Mouse (Mus musculus) heart, embryonic 11.5 days (tissue): ENCODE data around the gene Tlk2. TPM values are rescaled to one million over a fixed set of nuclear protein-coding genes. Genes with fewer than 3 reads are reported as not detected.

Experiments used
- ATAC-seq: fragments of 200-750 bp; cut with Nextera tagmentation; replicated peaks from 2 replicates; pipeline ENCODE4 v1.8.0; 2017; ENCODE audit warnings: moderate library complexity; ENCODE audit not compliant: insufficient number of reproducible peaks, low FRiP score, low TSS enrichment
- H3K27ac ChIP-seq: fragments of 300-500 bp; sonication (generic); 2 replicates; pipeline ENCODE4 v1.5.1; 2014; ENCODE audit warnings: mild to moderate bottlenecking, low read depth, low read length
- H3K27me3 ChIP-seq: fragments of 300-500 bp; sonication (generic); 2 replicates; pipeline ENCODE4 v1.6.1; 2014; ENCODE audit warnings: mild to moderate bottlenecking, low read length, mixed read lengths; ENCODE audit not compliant: control insufficient read depth, insufficient read depth
- H3K36me3 ChIP-seq: fragments of 300-500 bp; sonication (generic); 2 replicates; pipeline ENCODE4 v1.6.1; 2014; ENCODE audit warnings: mild to moderate bottlenecking, low read length, moderate library complexity, mixed read lengths; ENCODE audit not compliant: control insufficient read depth, insufficient read depth
- H3K4me1 ChIP-seq: fragments of 300-500 bp; sonication (generic); 2 replicates; pipeline ENCODE4 v1.6.1; 2014; ENCODE audit warnings: low read length; ENCODE audit not compliant: control insufficient read depth, insufficient read depth
- H3K4me2 ChIP-seq: fragments of 300-500 bp; sonication (generic); 2 replicates; pipeline ENCODE4 v1.6.1; 2014; ENCODE audit warnings: mild to moderate bottlenecking, moderate library complexity
- H3K4me3 ChIP-seq: fragments of 300-500 bp; sonication (generic); 2 replicates; pipeline ENCODE4 v1.5.1; 2014; ENCODE audit warnings: low read depth, low read length
- H3K9ac ChIP-seq: fragments of 300-500 bp; sonication (generic); 2 replicates; pipeline ENCODE4 v1.6.1; 2014; ENCODE audit warnings: mild to moderate bottlenecking, low read depth, low read length, moderate library complexity
- H3K9me3 ChIP-seq: fragments of 300-500 bp; sonication (generic); replicated peaks from 2 replicates; pipeline ENCODE4 v1.6.1; 2016; ENCODE audit warnings: low read length; ENCODE audit not compliant: control insufficient read depth
- WGBS: fragments of 180-500 bp; shearing (Covaris S2); extraction: QIAGEN DNeasy Blood & Tissue Kit; methylation state at CpG from one replicate; pipeline ENCODE4 v1.1.7; 2014; ENCODE audit not compliant: insufficient replicate concordance; 5-methylcytosine and 5-hydroxymethylcytosine counted together
- polyA plus RNA-seq: library from polyadenylated mRNA; unstranded; fragments of >200 nt; fragmentation: Nextera tagmentation; extraction: Ambion mirVana; gene quantifications from 2 replicates; pipeline ENCODE4 v1.2.1, GENCODE M21; 2014

Tlk2 gene
- polyA plus RNA-seq, 1 experiment from 2014 or later, result 19.3 TPM

GRCm38 (mm10) chr11:105146593-105146992 lies 32.0 kb upstream of the Tlk2 start, which contains the start of gene Gm10842:
TSS of gene Gm10842 (plus strand) at chr11:105146893.
- H3K27me3 ChIP-seq, result no peaks in the 10 kb centered on the region
- H3K9ac ChIP-seq, result no peak within 1 kb of the TSS
- 75% methylated on average over 3 of the region's 3 CpGs for WGBS
- ATAC-seq, result no peak
- no peak within 1 kb of the TSS for H3K4me2 ChIP-seq
- no peak within 1 kb of the TSS for H3K27ac ChIP-seq
- no peaks in the 10 kb centered on the region for H3K36me3 ChIP-seq
- H3K9me3 ChIP-seq, result no peaks in the 10 kb centered on the region
- H3K4me1 ChIP-seq, result no peaks in the 10 kb centered on the region; the same call in 1 of the 2 replicates
- H3K4me3 ChIP-seq, result no peak within 1 kb of the TSS

GRCm38 (mm10) chr11:105149353-105149752 lies 29.3 kb upstream of the Tlk2 start:
- Histone ChIP-seq H3K9ac (no peak overlapping the region), H3K9me3 (no peaks in the 10 kb centered on the region), H3K27ac (no peak overlapping the region), H3K4me2 (no peak overlapping the region), H3K4me1 (peaks cover 13% of the 10 kb centered on the region), H3K4me3 (no peak overlapping the region), H3K27me3 (no peaks in the 10 kb centered on the region), H3K36me3 (no peaks in the 10 kb centered on the region)
- ATAC-seq, result no peak
- WGBS, result 37% methylated on average over 3 of the region's 3 CpGs

- Histone ChIP-seq H3K4me3 (no peak overlapping the region), H3K36me3 (no peaks in the 10 kb centered on the region), H3K4me2 (no peak overlapping the region), H3K27me3 (no peaks in the 10 kb centered on the region), H3K27ac (no peak overlapping the region), H3K9me3 (no peaks in the 10 kb centered on the region), H3K4me1 (peaks cover 13% of the 10 kb centered on the region), H3K9ac (no peak overlapping the region)
- 67% methylated on average over 1 of the region's 1 CpGs for WGBS
- ATAC-seq, result no peak
Measured at GRCm38 (mm10) chr11:105149766-105150165, 28.8 kb upstream of the Tlk2 start.

- Histone ChIP-seq H3K4me3 (no peak overlapping the region), H3K27me3 (no peaks in the 10 kb centered on the region), H3K9ac (no peak overlapping the region)
Measured at GRCm38 (mm10) chr11:105150691-105151090, 27.9 kb upstream of the Tlk2 start.

GRCm38 (mm10) chr11:105151226-105152016 lies 27.2 kb upstream of the Tlk2 start:
- peak overlapping the region; percentile 41 for H3K4me2 ChIP-seq
- H3K9ac ChIP-seq, result no peak overlapping the region
- WGBS, result 20% methylated on average over 18 of the region's 19 CpGs
- H3K4me1 ChIP-seq, result peaks cover 13% of the 10 kb centered on the region
- H3K27me3 ChIP-seq, result no peaks in the 10 kb centered on the region
- no peaks in the 10 kb centered on the region for H3K36me3 ChIP-seq
- H3K9me3 ChIP-seq, result no peaks in the 10 kb centered on the region
- H3K27ac ChIP-seq, result no peak overlapping the region
- no peak overlapping the region for H3K4me3 ChIP-seq
- ATAC-seq, result no peak

More at GRCm38 (mm10) chr11:105150691-105151090, 27.9 kb upstream of the Tlk2 start:
- H3K36me3 ChIP-seq, result no peaks in the 10 kb centered on the region
- no peak overlapping the region for H3K27ac ChIP-seq
- ATAC-seq, result no peak
- 63% methylated on average over 4 of the region's 4 CpGs for WGBS
- H3K9me3 ChIP-seq, result no peaks in the 10 kb centered on the region
- no peak overlapping the region for H3K4me2 ChIP-seq
- peaks cover 13% of the 10 kb centered on the region for H3K4me1 ChIP-seq

- no peak for ATAC-seq
- Histone ChIP-seq H3K27ac (no peak overlapping the region), H3K36me3 (no peaks in the 10 kb centered on the region), H3K4me2 (peak overlapping the region; percentile 41; the same call in 1 of the 2 replicates), H3K4me1 (peaks cover 13% of the 10 kb centered on the region), H3K4me3 (no peak overlapping the region), H3K9me3 (no peaks in the 10 kb centered on the region), H3K9ac (no peak overlapping the region), H3K27me3 (no peaks in the 10 kb centered on the region)
- 61% methylated on average over 2 of the region's 4 CpGs for WGBS
Measured at GRCm38 (mm10) chr11:105152017-105152300, 26.6 kb upstream of the Tlk2 start.

GRCm38 (mm10) chr11:105152357-105152899 lies 26.2 kb upstream of the Tlk2 start:
- Histone ChIP-seq H3K9me3 (no peaks in the 10 kb centered on the region), H3K4me2 (no peak overlapping the region), H3K36me3 (no peaks in the 10 kb centered on the region), H3K27me3 (no peaks in the 10 kb centered on the region), H3K4me1 (peaks cover 13% of the 10 kb centered on the region), H3K4me3 (no peak overlapping the region), H3K27ac (no peak overlapping the region), H3K9ac (no peak overlapping the region)
- whole genome bisulfite sequencing, result 68% methylated on average over 11 of the region's 11 CpGs
- ATAC-seq, result no peak

GRCm38 (mm10) chr11:105153068-105153833 lies 25.4 kb upstream of the Tlk2 start:
- 28% methylated on average over 12 of the region's 12 CpGs for WGBS
- Histone ChIP-seq H3K4me2 (peak overlapping the region; percentile 45), H3K27ac (peak overlapping the region; percentile 52), H3K36me3 (no peaks in the 10 kb centered on the region), H3K27me3 (no peaks in the 10 kb centered on the region), H3K4me1 (peaks cover 13% of the 10 kb centered on the region), H3K9ac (0 out of 2 replicates have a peak overlapping the region, but pooled peaks have one; percentile 22), H3K4me3 (no peak overlapping the region; the same call in 1 of the 2 replicates), H3K9me3 (no peaks in the 10 kb centered on the region)
- peak; percentile 82 for ATAC-seq
